Mouse (Mus musculus) hindbrain, postnatal 0 days (tissue): ENCODE data around the gene 4933415F23Rik. TPM values are rescaled to one million over a fixed set of nuclear protein-coding genes. Genes with fewer than 3 reads are reported as not detected.

Experiments used
- ATAC-seq: fragments of 200-750 bp; cut with Nextera tagmentation; 2 replicates; pipeline ENCODE4 v1.8.0; 2017; ENCODE audit warnings: mild to moderate bottlenecking, moderate TSS enrichment, moderate library complexity
- DNase-seq: peaks from one replicate; pipeline ENCODE4 v3.0.0-alpha.2; 2015; ENCODE audit warnings: low spot score
- H3K27ac ChIP-seq: fragments of 300-500 bp; sonication (generic); 2 replicates; pipeline ENCODE4 v1.5.1; 2014; ENCODE audit warnings: mild to moderate bottlenecking
- H3K27me3 ChIP-seq: fragments of 300-500 bp; sonication (generic); 2 replicates; pipeline ENCODE4 v1.6.1; 2014; ENCODE audit warnings: low read length, mixed read lengths; ENCODE audit not compliant: insufficient read depth
- H3K36me3 ChIP-seq: fragments of 300-500 bp; sonication (generic); 2 replicates; pipeline ENCODE4 v1.6.1; 2014; ENCODE audit warnings: low read length, mixed read lengths; ENCODE audit not compliant: insufficient read depth
- H3K4me1 ChIP-seq: fragments of 300-500 bp; sonication (generic); 2 replicates; pipeline ENCODE4 v1.6.1; 2014; ENCODE audit warnings: antibody characterized with exemption, low read length, mixed read lengths; ENCODE audit not compliant: insufficient read depth
- H3K4me2 ChIP-seq: fragments of 300-500 bp; sonication (generic); 2 replicates; pipeline ENCODE4 v1.6.1; 2014; ENCODE audit warnings: low read depth, mild to moderate bottlenecking, low read length, moderate library complexity, mixed read lengths
- H3K4me3 ChIP-seq: fragments of 300-500 bp; sonication (generic); 2 replicates; pipeline ENCODE4 v1.5.1; 2014; ENCODE audit warnings: low read length
- H3K9ac ChIP-seq: fragments of 300-500 bp; sonication (generic); replicated peaks from 2 replicates; pipeline ENCODE4 v1.6.1; 2014; ENCODE audit warnings: mild to moderate bottlenecking, low read length, moderate library complexity, mixed read lengths
- H3K9me3 ChIP-seq: fragments of 300-500 bp; sonication (generic); 2 replicates; pipeline ENCODE4 v1.6.1; 2016; ENCODE audit warnings: low read length, mixed read lengths
- CTCF ChIP-seq: IDR thresholded peaks from 2 replicates; pipeline ENCODE4 v1.5.1; 2016; ENCODE audit warnings: antibody characterized with exemption, control low read depth, low read depth
- WGBS: fragments of 180-500 bp; shearing (Covaris S2); extraction: QIAGEN DNeasy Blood & Tissue Kit; methylation state at CpG from one replicate; pipeline ENCODE4 v1.1.7; 2014; 5-methylcytosine and 5-hydroxymethylcytosine counted together
- polyA plus RNA-seq: library from polyadenylated mRNA; unstranded; fragments of >200 nt; fragmentation: Nextera tagmentation; extraction: Ambion mirVana; gene quantifications from 2 replicates; pipeline ENCODE4 v1.2.1, GENCODE M21; 2015
- total RNA-seq: library from RNA; depleted of rRNA; stranded (reverse); fragments of >200 nt; gene quantifications from 2 replicates; pipeline ENCODE4 v1.2.3, GENCODE M21; 2014

4933415F23Rik gene
- total and polyA plus RNA-seq, 2 experiments from 2014 or later: not detected

DNA sequence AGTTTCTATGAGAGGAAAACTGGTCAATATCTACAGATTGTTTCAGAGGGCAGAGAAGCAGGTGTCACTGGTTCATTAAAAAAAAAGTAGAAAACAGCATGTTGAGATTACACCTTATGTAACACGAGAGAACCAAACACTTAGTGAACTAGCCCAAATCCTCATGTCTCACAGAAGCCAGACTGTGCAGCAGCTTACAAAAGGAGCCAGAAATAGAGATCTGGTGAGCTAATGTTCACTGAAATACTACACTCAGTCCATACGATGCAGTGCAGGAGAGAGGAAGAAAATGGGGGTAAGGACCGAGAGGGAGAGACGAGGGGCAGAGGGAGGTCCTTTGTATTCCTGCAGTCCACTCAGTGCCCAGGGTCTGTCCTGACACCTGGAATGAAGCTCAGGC is 17.4 kb upstream of the 4933415F23Rik start:
- no peak for ATAC-seq
- H3K4me2 ChIP-seq: no peak overlapping the region
- H3K27ac ChIP-seq: no peak overlapping the region
- H3K9me3 ChIP-seq: no peaks in the 10 kb centered on the region
- H3K4me1 ChIP-seq: no peaks in the 10 kb centered on the region
- H3K36me3 ChIP-seq: no peaks in the 10 kb centered on the region
- no peak for TF ChIP-seq CTCF
- H3K4me3 ChIP-seq: no peak overlapping the region
- no peak for DNase-seq
- no peaks in the 10 kb centered on the region for H3K27me3 ChIP-seq
- H3K9ac ChIP-seq: no peak overlapping the region
- 76% methylated on average over 4 of the region's 4 CpGs for WGBS

DNA sequence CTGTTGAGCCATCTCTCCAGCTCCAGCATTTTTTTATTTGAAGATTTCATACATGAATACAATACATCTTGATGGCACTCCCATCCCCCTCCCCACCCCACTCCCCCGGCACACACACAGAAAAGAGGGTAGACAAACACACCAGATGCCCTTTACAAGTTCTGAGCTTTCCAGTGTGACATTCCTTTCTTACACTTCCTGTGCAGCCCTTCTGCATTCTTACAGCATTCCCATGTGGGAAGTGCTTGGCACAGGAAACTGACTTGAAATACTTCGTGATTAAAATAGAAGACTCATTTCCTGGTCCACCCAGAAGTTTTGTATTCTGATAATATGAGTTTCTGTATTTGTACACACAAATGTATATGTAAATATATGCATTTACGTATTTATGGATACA is 15.4 kb upstream of the 4933415F23Rik start:
- no peaks in the 10 kb centered on the region for H3K9me3 ChIP-seq
- ATAC-seq (no peak), DNase-seq (no peak)
- H3K4me3 ChIP-seq: no peak overlapping the region
- H3K9ac ChIP-seq: no peak overlapping the region
- TF ChIP-seq CTCF: no peak
- H3K27me3 ChIP-seq: no peaks in the 10 kb centered on the region
- no peak overlapping the region for H3K4me2 ChIP-seq
- no peaks in the 10 kb centered on the region for H3K4me1 ChIP-seq
- no peaks in the 10 kb centered on the region for H3K36me3 ChIP-seq
- no peak overlapping the region for H3K27ac ChIP-seq
- 60% methylated on average over 3 of the region's 3 CpGs for WGBS

DNA sequence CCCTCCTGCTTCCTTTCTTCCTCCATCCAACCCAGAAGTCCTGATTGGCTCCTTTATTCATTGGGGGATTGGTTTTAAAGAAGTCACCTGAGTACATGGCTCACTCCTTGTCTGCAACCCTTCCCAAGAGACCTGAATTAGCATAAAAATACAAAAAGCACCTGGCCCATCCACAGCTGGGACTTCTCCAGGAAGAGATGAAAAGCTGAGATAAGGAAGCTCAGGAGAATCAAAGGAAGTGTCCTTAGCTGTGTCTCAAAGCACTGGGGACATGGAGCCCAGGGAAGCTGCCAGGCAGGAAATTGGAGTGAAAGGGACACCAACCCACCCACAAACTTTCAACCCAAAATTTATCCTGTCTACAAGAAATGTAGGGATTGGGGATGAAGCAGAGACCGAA is 7.1 kb upstream of the 4933415F23Rik start:
- Histone ChIP-seq H3K4me1 (no peaks in the 10 kb centered on the region), H3K27ac (no peak overlapping the region), H3K36me3 (no peaks in the 10 kb centered on the region), H3K9me3 (no peaks in the 10 kb centered on the region), H3K4me3 (no peak overlapping the region), H3K27me3 (no peaks in the 10 kb centered on the region), H3K9ac (no peak overlapping the region), H3K4me2 (no peak overlapping the region)
- DNase-seq: no peak
- no peak for ATAC-seq
- TF ChIP-seq CTCF: no peak
- 91% methylated on average over 1 of the region's 1 CpGs for WGBS

DNA sequence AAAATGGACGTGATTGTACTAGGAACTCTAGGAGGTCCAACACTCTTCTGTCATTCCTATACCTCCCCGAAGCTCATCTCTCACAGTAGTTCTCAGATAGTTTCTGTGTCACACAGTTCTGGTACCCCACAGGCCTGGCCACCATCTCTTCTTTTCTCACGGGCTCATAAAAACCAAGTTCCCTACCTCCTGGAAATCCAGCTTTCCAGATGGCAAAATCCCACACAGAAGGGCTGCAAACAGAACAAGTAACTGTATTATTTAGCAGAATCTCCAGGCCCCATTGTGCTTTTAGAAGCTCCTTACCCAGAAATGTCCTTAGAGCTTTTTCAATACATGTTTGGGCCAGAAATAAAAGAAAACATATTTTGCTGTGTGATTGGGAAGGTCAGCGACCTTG is 828 bp upstream of the 4933415F23Rik start:
- 88% methylated on average over 4 of the region's 4 CpGs for WGBS
- no peak for TF ChIP-seq CTCF
- Histone ChIP-seq H3K27me3 (no peaks in the 10 kb centered on the region), H3K4me2 (no peak overlapping the region), H3K27ac (no peak overlapping the region), H3K9me3 (0 out of 2 replicates have a peak, but pooled peaks cover 3% of the 10 kb centered on the region), H3K9ac (no peak overlapping the region), H3K4me1 (no peaks in the 10 kb centered on the region), H3K4me3 (no peak overlapping the region), H3K36me3 (no peaks in the 10 kb centered on the region)
- DNase-seq (no peak), ATAC-seq (no peak)

DNA sequence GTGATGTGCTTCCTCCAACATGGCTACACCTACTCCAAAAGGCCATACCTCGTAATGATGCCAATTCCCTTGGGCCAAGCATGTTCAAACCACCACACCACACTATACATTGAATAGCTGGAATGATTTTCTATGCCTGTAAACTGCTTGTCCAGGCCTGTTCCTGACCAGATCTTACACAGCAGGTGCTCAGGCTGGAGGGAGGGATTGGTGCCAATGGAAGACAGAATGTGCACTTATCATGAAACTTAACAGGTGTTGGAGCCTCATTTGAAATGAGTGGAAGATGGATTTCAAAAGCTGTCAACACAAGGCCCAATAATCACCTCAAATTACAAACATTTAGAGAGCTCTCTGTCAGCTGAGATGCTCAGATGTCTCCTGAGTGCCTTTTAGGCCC is 2.3 kb downstream of the 4933415F23Rik start:
- Histone ChIP-seq H3K9ac (no peak overlapping the region), H3K4me1 (no peaks in the 10 kb centered on the region), H3K9me3 (0 out of 2 replicates have a peak, but pooled peaks cover 3% of the 10 kb centered on the region), H3K4me3 (no peak overlapping the region), H3K4me2 (no peak overlapping the region), H3K27me3 (no peaks in the 10 kb centered on the region), H3K27ac (no peak overlapping the region), H3K36me3 (no peaks in the 10 kb centered on the region)
- ATAC-seq (no peak), DNase-seq (no peak)
- TF ChIP-seq CTCF: no peak
- WGBS: 78% methylated on average over 1 of the region's 1 CpGs

DNA sequence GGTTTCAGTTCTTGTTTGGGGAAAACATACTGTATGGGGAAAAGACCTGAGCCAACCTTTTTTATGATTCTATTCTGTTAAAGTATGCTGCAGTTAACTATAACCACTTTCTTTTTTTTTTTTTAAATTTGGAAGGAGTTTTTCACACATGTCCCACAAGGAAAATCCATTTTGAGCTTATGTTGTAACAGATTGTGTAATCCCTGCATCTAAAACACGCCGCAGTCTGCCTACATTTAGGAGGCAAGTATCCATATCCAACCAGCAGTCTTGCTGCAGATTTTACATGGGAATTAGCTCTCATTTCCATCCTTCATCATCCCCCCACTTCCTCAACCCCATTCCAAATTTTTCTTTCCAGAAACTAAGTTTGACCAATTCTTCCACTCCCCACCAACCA is 3.6 kb downstream of the 4933415F23Rik start:
- 0 out of 2 replicates have a peak, but pooled peaks cover 3% of the 10 kb centered on the region for H3K9me3 ChIP-seq
- H3K36me3 ChIP-seq: no peaks in the 10 kb centered on the region
- 81% methylated on average over 2 of the region's 2 CpGs for WGBS
- TF ChIP-seq CTCF: no peak
- H3K27ac ChIP-seq: no peak overlapping the region
- H3K4me2 ChIP-seq: no peak overlapping the region
- H3K9ac ChIP-seq: no peak overlapping the region
- DNase-seq (no peak), ATAC-seq (no peak)
- no peak overlapping the region for H3K4me3 ChIP-seq
- no peaks in the 10 kb centered on the region for H3K27me3 ChIP-seq
- H3K4me1 ChIP-seq: no peaks in the 10 kb centered on the region

DNA sequence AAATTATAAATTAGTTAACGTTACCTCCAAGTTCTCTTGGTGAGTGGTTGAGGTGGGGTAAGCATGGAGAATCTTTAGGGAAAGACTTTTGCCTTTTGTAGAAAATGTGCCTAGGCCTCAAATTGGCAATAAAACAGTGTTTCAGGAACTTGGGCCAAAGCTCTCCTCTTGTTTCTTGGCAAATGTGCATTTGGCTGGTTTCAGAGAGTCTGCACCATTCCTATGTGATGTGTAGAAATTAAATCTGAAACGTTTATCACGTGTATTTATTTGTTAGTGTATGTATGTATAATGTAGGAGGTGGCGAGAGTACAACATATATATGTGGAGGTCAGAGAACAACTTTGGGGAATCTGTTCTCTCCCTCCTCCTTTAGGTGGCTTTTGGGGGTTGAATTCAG is 4.1 kb downstream of the 4933415F23Rik start:
- no peak for DNase-seq
- TF ChIP-seq CTCF: no peak
- no peaks in the 10 kb centered on the region for H3K27me3 ChIP-seq

More for the DNA sequence above, 4.1 kb downstream of the 4933415F23Rik start:
- Histone ChIP-seq H3K27ac (no peak overlapping the region), H3K9ac (no peak overlapping the region), H3K36me3 (no peaks in the 10 kb centered on the region), H3K4me1 (no peaks in the 10 kb centered on the region), H3K4me3 (no peak overlapping the region), H3K4me2 (no peak overlapping the region), H3K9me3 (0 out of 2 replicates have a peak, but pooled peaks cover 3% of the 10 kb centered on the region)
- ATAC-seq: no peak
- 73% methylated on average over 4 of the region's 4 CpGs for WGBS
